Mouse (Mus musculus): Measurements from ENCODE around the gene Hhip. TPM values are rescaled to one million over a fixed set of nuclear protein-coding genes. Genes with fewer than 3 reads are reported as not detected.

Gene Hhip
- total and polyA plus RNA-seq, 2 experiments from 2014 or later = 1.8 to 2.0 TPM

DNA sequence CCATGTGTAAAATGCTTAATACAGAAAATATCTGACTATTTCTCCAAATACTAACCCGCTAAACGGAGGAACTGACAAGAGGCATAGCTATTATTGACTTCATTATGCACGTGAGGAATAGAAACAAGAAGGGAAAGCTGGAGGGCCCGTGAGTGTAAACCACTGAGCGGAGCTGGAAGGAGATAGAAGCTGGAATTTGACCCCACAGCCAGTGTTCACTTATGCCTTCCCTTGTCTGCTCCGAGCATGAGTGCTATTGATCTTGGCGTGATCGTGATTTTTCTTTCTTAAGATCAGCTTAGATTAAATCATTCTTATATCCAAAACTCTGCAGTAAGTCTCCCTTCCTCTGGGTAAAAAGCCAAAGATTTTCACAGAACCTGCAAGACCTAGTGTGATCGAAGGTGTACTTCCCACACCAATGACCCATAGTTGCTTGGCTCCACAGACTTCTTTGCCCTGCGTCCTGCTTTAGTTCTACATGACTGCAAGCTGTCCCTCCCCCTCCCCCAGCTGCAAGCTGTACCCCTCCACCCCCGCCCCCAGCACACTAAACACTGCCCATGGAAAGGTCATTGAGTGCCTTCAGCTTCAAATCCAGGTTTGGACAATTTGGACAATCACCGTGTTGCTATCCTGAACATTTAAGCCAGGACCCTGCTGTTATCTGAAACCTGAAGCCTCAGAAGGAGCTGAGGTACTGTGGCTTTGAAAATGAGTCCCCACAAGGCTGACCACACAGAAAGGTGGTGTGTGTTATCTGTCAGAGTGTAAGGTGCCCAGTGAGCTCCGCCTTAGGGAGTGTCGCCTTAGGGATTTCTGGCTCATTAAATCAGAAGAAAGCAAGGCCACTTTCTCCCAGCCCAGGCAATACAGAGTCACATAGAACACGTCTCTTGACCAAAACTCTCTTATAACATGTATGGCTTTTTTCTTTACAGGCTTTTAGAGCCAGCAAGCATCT lies 26.2 kb downstream of the Hhip start:
- ATAC-seq = no peak
- Histone ChIP-seq H3K27ac (ENCODE audit: low read depth, low read length) (no peak overlapping the region), H3K4me2 (ENCODE audit: low read depth) (no peak overlapping the region), H3K4me1 (ENCODE audit: insufficient read depth) (no peaks in the 10 kb centered on the region), H3K9me3 (ENCODE audit: low read length) (no peaks in the 10 kb centered on the region), H3K36me3 (ENCODE audit: insufficient read depth) (no peaks in the 10 kb centered on the region), H3K4me3 (ENCODE audit: low read depth, low read length) (no peak overlapping the region), H3K27me3 (ENCODE audit: insufficient read depth, low read length) (no peaks in the 10 kb centered on the region), H3K9ac (no peak overlapping the region)
- DNase-seq = no peak
- WGBS = 42% methylated on average over 15 of the region's 15 CpGs
- TF ChIP-seq CTCF (IDR thresholded peaks at IDR 0.05; ENCODE audit: low read depth) = no peak

DNA sequence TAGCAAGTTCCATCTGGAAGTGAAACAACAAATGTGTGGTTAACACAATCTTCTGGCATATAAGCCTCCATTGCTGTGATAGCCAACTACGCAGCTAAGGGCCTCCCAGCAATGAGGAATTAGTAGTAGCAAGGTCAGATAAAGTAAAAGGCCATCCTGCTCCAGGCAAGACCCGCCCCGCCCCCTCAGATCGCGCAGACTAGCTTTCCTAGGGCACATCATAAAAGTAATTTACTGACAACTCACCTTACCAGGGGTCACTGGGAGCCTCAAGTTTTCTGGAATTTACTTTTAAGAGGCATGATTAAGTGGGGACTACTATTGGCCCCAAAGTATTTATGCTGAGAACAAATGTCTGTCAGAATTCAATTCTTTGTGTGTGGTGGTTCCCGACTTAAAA lies 28.2 kb downstream of the Hhip start:
- Histone ChIP-seq H3K4me3 (ENCODE audit: low read depth, low read length) (no peak overlapping the region), H3K27me3 (ENCODE audit: insufficient read depth, low read length) (no peaks in the 10 kb centered on the region), H3K4me2 (ENCODE audit: low read depth) (no peak overlapping the region), H3K36me3 (ENCODE audit: insufficient read depth) (no peaks in the 10 kb centered on the region), H3K9me3 (ENCODE audit: low read length) (no peaks in the 10 kb centered on the region), H3K27ac (ENCODE audit: low read depth, low read length) (no peak overlapping the region), H3K9ac (no peak overlapping the region), H3K4me1 (ENCODE audit: insufficient read depth) (no peaks in the 10 kb centered on the region)
- DNase-seq = no peak
- WGBS = 72% methylated on average over 6 of the region's 6 CpGs
- TF ChIP-seq CTCF (IDR thresholded peaks at IDR 0.05; ENCODE audit: low read depth) = no peak
- no peak for ATAC-seq

DNA sequence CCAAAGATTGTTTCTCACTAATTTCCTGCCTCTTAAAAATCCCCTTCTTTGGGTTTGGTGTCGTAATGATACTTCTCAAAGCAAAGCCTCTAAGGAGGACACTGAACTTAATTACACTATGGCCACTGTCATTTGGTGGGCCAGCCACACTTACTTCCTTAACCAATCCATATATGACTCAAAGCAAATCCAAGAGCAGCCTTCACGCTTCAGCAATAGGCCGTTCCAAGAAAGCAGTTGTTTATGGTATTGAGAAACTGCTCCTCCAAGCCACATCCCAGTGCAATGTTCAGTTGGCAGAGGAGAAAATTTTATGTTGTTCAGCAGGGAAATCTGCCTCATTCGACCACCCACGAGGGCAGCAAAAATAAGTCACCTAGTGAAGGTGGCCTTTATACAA lies 37.3 kb downstream of the Hhip start:
- no peak overlapping the region for H3K27ac ChIP-seq (ENCODE audit: low read depth, low read length)
- ATAC-seq = no peak
- H3K4me1 ChIP-seq (ENCODE audit: insufficient read depth) = no peaks in the 10 kb centered on the region
- no peak overlapping the region for H3K9ac ChIP-seq
- no peaks in the 10 kb centered on the region for H3K9me3 ChIP-seq (ENCODE audit: low read length)
- no peak for TF ChIP-seq CTCF (IDR thresholded peaks at IDR 0.05; ENCODE audit: low read depth)
- H3K4me2 ChIP-seq (ENCODE audit: low read depth) = no peak overlapping the region
- H3K4me3 ChIP-seq (ENCODE audit: low read depth, low read length) = no peak overlapping the region
- WGBS = 87% methylated on average over 5 of the region's 5 CpGs
- no peaks in the 10 kb centered on the region for H3K36me3 ChIP-seq (ENCODE audit: insufficient read depth)
- DNase-seq = no peak
- no peaks in the 10 kb centered on the region for H3K27me3 ChIP-seq (ENCODE audit: insufficient read depth, low read length)

DNA sequence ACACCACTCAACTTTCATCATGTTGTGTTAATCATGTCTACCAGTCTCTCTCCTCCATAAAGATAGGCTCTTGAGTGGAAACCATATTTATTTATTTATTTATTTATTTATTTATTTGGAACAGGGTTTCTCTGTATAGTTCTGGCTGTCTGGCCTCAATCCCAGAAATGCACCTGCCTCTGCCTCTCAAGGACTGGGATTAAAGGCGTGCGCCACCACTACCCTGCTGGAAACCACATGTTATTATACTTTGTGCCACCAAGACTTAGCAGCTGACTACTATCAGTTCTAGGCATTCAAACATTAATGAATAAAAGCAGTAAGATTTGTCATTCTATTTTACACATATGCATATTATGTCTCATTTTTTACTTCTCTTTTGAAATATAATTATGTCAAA lies 42.0 kb downstream of the Hhip start:
- no peak for TF ChIP-seq CTCF (IDR thresholded peaks at IDR 0.05; ENCODE audit: low read depth)
- DNase-seq (no peak), ATAC-seq (no peak)
- Histone ChIP-seq H3K27ac (ENCODE audit: low read depth, low read length) (no peak overlapping the region), H3K9me3 (ENCODE audit: low read length) (no peaks in the 10 kb centered on the region), H3K4me1 (ENCODE audit: insufficient read depth) (no peaks in the 10 kb centered on the region), H3K4me2 (ENCODE audit: low read depth) (no peak overlapping the region), H3K4me3 (ENCODE audit: low read depth, low read length) (no peak overlapping the region), H3K27me3 (ENCODE audit: insufficient read depth, low read length) (no peaks in the 10 kb centered on the region), H3K9ac (no peak overlapping the region), H3K36me3 (ENCODE audit: insufficient read depth) (no peaks in the 10 kb centered on the region)
- WGBS = 86% methylated on average over 2 of the region's 2 CpGs

DNA sequence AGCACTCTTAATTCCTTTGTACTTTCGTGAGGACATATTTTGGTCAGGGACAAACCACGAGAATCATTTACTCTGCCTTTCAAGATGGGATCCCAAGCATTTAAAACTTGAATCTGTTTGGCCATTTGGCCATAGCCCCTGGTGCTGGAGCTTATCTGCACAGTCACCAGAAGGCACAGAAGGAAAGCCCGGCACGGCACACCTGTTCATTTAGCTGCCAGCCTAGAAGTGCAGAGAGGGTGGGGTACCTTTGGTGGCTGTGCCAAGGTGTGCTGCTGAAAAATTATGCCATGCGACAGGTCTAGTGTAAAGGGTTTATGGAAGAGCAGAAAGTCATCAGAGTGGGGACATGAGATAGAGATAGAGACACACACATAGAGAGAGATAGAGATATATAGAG lies 53.4 kb downstream of the Hhip start:
- TF ChIP-seq CTCF (IDR thresholded peaks at IDR 0.05; ENCODE audit: low read depth) = no peak
- ATAC-seq (no peak), DNase-seq (no peak)
- no peak overlapping the region for H3K9ac ChIP-seq
- no peaks in the 10 kb centered on the region for H3K36me3 ChIP-seq (ENCODE audit: insufficient read depth)
- 82% methylated on average over 5 of the region's 5 CpGs for WGBS
- H3K4me2 ChIP-seq (ENCODE audit: low read depth) = no peak overlapping the region
- no peak overlapping the region for H3K27ac ChIP-seq (ENCODE audit: low read depth, low read length)
- H3K9me3 ChIP-seq (ENCODE audit: low read length) = no peaks in the 10 kb centered on the region
- H3K4me1 ChIP-seq (ENCODE audit: insufficient read depth) = no peaks in the 10 kb centered on the region
- H3K27me3 ChIP-seq (ENCODE audit: insufficient read depth, low read length) = no peaks in the 10 kb centered on the region
- no peak overlapping the region for H3K4me3 ChIP-seq (ENCODE audit: low read depth, low read length)

DNA sequence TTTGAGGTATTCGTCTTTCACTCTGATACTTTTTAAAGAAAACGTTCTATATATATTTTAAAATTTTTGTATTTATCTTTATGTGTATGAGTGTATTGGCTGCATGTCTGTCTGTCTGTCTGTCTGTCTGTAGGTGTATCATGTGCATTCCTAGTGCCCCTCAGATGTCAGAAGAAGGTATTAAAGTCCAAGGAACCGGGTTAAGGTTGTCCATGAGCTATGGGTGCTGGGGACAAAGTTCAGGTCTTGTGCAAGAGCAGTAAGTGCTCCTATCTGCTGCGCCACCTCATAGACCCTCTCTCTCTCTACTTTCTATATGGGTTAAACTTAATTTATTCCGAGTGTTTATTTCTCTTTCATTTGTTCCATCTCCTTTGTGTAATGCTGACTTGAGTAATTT lies 55.5 kb downstream of the Hhip start:
- Histone ChIP-seq H3K9me3 (ENCODE audit: low read length) (no peaks in the 10 kb centered on the region), H3K27ac (ENCODE audit: low read depth, low read length) (no peak overlapping the region), H3K4me1 (ENCODE audit: insufficient read depth) (no peaks in the 10 kb centered on the region), H3K4me3 (ENCODE audit: low read depth, low read length) (no peak overlapping the region), H3K9ac (no peak overlapping the region), H3K36me3 (ENCODE audit: insufficient read depth) (no peaks in the 10 kb centered on the region), H3K4me2 (ENCODE audit: low read depth) (no peak overlapping the region), H3K27me3 (ENCODE audit: insufficient read depth, low read length) (no peaks in the 10 kb centered on the region)
- DNase-seq (no peak), ATAC-seq (no peak)
- no peak for TF ChIP-seq CTCF (IDR thresholded peaks at IDR 0.05; ENCODE audit: low read depth)
- WGBS = 94% methylated on average over 5 of the region's 5 CpGs

DNA sequence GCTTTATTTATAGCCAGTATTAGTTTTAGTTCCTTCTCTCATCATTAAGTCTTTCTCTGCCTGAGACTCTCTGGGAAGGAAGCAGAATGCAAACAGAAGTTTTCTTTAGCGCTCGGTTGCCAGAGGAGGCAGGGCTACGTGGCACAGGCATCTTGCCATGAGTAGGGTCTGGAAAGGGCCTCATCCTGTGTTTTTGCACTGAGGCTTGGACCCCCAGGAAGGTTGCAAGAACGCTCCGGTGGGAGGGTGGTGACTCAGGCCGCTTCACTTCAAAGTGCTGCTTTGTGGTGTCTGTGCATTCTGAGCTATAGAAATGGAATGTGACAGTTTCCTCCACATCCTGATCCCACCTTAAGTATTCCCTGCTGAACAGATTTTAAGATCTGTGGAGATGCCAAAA lies 62.7 kb downstream of the Hhip start:
- no peaks in the 10 kb centered on the region for H3K9me3 ChIP-seq (ENCODE audit: low read length)
- TF ChIP-seq CTCF (IDR thresholded peaks at IDR 0.05; ENCODE audit: low read depth) = no peak
- H3K36me3 ChIP-seq (ENCODE audit: insufficient read depth) = no peaks in the 10 kb centered on the region
- H3K4me1 ChIP-seq (ENCODE audit: insufficient read depth) = no peaks in the 10 kb centered on the region
- H3K4me2 ChIP-seq (ENCODE audit: low read depth) = no peak overlapping the region
- no peak overlapping the region for H3K4me3 ChIP-seq (ENCODE audit: low read depth, low read length)
- H3K9ac ChIP-seq = no peak overlapping the region
- no peak for DNase-seq
- H3K27ac ChIP-seq (ENCODE audit: low read depth, low read length) = no peak overlapping the region
- WGBS = 45% methylated on average over 6 of the region's 6 CpGs
- no peaks in the 10 kb centered on the region for H3K27me3 ChIP-seq (ENCODE audit: insufficient read depth, low read length)
- ATAC-seq = no peak

All from forebrain, postnatal 0 days (tissue).